Mouse (Mus musculus): ENCODE results near the gene D630023F18Rik.

The D630023F18Rik gene

DNA sequence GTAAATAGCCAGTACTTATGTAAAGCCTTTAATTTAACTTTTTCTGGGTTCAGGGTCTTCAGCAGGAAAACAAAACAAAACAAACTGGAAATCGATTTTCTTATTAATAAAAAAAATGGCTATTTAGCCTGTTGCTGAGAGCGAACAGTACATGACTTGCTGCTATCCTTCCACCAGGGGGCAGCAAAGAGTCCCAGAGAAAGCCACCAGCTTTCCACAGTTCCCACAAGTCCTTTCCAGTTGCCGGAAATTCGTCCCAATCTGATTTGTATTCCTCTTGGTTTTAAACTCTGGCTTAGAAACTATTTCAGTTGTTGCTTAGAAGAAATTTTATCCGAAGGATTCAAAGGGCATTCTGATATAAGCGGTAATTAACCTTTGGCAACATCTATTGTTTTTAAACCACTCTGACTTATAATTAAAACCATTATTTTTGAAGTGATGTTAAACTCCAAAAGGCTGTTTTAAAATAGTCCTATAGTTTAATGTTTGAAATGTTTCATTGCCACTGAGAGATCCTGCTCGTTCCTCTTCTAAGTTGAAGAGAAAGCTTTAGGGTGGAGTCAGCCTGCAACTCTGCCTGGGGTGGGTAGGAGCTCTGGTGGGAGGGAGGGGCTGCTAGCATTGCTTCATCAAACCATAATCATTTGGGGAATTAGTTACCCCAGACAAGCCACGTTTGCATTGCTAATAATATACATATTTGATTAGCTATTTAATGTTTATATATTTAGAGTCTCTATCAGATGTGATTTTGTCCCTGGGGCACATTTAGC is 10.8 kb downstream of the D630023F18Rik start:
- peak in 1 of 2 experiments; percentile 62 for DNase-seq (ENCODE audit: low spot score in 2 of 2)

DNA sequence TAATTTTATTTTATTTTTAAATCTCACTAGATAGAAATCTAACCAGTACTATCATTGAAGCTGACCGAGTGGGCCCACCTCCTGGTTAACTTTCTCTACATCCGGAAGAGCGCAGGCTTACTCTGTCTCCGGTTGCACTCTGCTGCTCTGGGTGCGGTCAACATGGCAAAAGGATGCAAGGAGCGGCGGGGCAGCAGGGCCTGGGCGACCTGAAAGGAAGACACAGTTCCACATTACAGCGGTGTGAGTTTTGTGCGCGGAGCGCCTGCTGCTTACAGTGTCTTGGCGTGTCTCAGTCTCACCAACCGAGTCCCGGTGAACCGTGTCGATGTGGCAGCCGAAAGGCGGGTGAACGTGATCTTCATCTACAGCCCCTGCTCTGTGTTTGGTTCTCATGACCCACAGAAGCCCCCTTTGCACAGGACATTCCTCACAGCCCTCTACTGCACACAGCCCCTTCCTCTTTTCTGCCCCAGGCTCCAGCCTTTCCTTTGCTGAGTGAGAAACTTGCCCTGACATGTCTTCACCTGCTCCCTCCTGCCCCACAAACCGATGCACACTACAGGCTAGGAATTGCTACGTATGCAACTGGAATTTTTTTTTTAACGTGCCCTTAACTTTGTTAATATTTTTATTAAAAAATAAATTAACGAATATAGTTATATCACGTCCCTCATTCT is 13.1 kb downstream of the D630023F18Rik start:
- DNase-seq (ENCODE audit: low spot score in 2 of 2) = no peak

DNA sequence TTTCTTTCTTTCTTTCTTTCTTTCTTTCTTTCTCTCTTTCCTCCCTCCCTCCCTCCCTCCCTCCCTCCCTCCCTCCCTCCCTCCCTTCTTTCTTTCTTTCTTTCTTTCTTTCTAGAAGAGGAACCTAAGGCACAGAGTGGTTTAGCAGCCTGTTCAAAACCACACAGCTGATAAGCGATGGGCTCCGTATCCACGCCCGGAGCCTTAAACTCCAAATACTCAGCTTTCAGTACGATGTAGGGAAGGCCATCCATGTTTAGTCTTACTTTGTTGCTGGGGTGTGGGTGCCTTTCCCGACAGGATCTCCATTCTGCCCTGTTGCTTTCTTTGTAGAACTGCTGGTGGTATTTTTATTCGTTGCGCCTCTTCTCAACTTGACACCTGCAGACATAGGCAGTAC is 13.8 kb downstream of the D630023F18Rik start:
- no peak for DNase-seq (ENCODE audit: low spot score in 2 of 2)

DNA sequence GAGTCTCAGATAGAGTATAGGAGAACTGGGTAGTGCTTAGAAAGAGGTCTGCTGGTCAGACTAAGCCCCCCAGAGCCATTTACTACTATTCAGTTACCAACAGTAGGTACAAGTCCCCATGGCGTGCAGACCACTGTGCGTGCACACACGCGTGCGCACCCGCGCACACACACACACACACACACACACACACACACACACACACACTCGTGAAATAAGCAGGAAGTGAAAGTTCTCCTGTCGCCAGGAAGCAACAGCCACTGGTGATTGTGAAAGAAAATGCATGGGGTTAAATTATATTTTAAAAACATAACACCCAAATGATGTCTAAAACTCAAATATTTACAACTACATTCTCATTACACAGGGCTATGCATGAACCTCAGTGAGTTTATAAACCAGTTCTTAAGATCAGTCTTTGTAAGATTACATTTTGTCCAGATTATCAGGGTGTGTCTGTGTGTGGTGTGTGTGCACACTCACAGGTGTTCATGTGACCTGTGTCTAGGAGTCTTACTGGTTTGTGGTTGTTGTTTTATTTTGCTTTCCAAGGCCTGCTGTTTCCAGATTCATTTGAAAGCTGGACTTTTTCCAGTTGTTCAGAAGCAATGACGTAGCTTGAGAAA is 15.2 kb downstream of the D630023F18Rik start:
- no peak for DNase-seq (ENCODE audit: low spot score in 2 of 2)

- no peak for DNase-seq (ENCODE audit: low spot score in 2 of 2)
These were observed 19.7 kb downstream of the D630023F18Rik start, which contains the start of gene Cryga for GRCm38 (mm10) chr1:65103273-65103672. Gene Cryga (minus strand): TSS chr1:65103373.

- no peak for DNase-seq (ENCODE audit: low spot score in 2 of 2)
These were observed 26.1 kb downstream of the D630023F18Rik start for GRCm38 (mm10) chr1:65096953-65097352.

- no peak for DNase-seq (ENCODE audit: low spot score in 2 of 2)
These were observed 31.4 kb downstream of the D630023F18Rik start for GRCm38 (mm10) chr1:65091566-65091965.

GRCm38 (mm10) chr1:65090370-65090769 is 32.6 kb downstream of the D630023F18Rik start:
- DNase-seq (ENCODE audit: low spot score in 2 of 2) = no peak

- no peak for DNase-seq (ENCODE audit: low spot score in 2 of 2)
These were observed 34.3 kb downstream of the D630023F18Rik start for GRCm38 (mm10) chr1:65088567-65089356.

DNA sequence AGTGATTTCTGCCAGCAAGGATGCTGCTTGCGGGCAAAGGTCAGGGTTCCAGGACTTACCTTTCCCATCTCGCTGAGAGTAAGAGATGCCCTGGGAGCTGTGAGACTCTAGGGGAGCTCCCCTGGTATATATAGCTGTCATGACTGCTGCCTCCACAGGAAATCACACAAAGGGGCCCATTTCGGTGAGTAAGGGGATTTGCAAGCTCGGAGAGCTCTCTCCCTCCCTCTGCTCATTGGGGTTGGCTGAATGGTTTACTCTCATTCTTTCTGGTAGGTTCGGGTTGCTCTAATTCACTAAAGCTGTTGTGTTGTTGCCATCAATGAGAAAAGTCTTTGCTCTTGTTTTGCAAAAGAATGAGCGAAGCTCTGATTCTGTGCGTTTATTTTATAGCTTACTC is 40.8 kb downstream of the D630023F18Rik start, which contains the start of gene Crygb:
TSS of gene Crygb (minus strand) at position 101 of the 400 bp plus-strand sequence.
- no peak for DNase-seq (ENCODE audit: low spot score in 2 of 2)

- DNase-seq (ENCODE audit: low spot score in 2 of 2) = no peak
These were observed 47.4 kb downstream of the D630023F18Rik start for GRCm38 (mm10) chr1:65075607-65076006.

DNA sequence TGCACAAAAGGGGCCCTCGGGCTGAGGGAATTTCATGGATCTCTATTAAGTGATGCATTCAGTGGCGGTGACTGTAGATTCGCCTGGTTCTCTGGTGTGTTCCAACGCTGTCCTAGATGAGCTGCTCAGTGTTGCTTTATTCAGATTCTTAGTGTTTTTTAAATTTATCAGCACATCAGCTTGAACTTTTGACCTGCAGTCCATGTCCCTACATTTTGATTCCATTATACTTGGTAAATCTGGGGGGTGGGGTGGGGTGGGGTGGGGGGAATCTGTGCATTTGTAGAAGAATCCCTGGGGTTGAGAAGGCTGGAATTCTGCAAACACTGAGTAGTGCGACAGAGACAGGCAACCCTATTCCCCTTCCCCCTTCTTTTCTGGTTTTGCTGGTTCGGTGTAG is 49.4 kb downstream of the D630023F18Rik start, which contains the start of gene Crygc:
TSS of gene Crygc (minus strand) at position 101 of the 400 bp plus-strand sequence.
- DNase-seq (ENCODE audit: low spot score in 2 of 2) = no peak

DNA sequence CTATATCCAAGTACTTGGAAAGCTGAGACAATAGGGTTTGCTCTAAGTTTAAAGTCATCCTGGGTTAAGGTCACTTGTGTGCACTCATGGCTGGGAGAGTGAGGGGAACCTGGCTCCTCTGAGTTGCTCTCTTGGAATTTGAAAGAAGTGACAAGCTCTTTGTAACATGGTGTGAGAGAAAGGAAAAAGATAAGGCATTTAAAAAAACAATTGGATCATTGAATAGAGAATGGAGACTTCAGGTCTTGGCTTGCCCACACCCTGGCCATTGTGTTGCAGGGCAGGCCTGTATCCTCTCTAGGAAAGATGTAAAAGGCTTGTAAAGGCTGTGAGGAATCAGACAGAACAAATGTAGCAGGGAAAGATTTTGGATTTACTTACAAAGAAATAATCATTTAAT is 55.2 kb downstream of the D630023F18Rik start:
- no peak for DNase-seq (ENCODE audit: low spot score in 2 of 2)

- no peak for DNase-seq (ENCODE audit: low spot score in 2 of 2)
These were observed 58.8 kb downstream of the D630023F18Rik start for GRCm38 (mm10) chr1:65064201-65064600.

- no peak for DNase-seq (ENCODE audit: low spot score in 2 of 2)
These were observed 59.7 kb downstream of the D630023F18Rik start, which contains the start of gene Crygd for GRCm38 (mm10) chr1:65063352-65063751. Gene Crygd (minus strand): TSS chr1:65063452.

Data from frontal cortex, postnatal 25 days (tissue).